Mouse (Mus musculus) ES-E14 (cell line): ENCODE results near the gene Gsx2.

Experiments used
- MAFK ChIP-seq: IDR thresholded peaks from 2 replicates; pipeline ENCODE4 v1.6.1; 2014; ENCODE audit warnings: mild to moderate bottlenecking, low read depth, low read length, inconsistent platforms; ENCODE audit not compliant: insufficient read depth
- ZC3H11A ChIP-seq: IDR thresholded peaks from 2 replicates; pipeline ENCODE4 v1.6.1; 2012; ENCODE audit warnings: low read depth, mild to moderate bottlenecking, inconsistent platforms, low read length, borderline replicate concordance

DNA sequence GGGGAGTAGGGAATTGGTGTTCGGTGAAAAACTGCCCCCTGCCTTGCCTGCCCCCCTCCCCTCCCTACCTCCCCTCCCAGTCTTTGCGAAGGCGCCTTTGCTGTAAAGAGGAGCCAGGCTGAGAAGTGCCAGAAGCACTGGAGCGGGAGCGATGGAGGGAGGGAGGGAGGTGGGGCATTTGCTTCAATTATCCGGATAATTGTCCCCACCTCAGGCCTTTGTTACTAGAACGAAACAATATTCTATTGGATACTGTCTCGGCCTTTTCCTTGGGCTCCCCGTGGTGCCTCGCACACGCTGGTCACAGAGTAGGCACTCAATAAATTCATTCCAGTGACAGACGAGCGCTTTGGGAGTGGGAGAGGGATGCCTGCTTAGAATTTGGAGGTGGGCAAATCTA lies 5.3 kb upstream of the Gsx2 start:
- TF ChIP-seq MAFK (no peak), ZC3H11A (no peak)
